Mouse (Mus musculus): Measurements from ENCODE around the gene Max.

The Max gene

GRCm38 (mm10) chr12:76920990-76921389 lies 41.0 kb downstream of the Max start:
- DNase-seq (ENCODE audit: low spot score in 2 of 2) = no peak

DNA sequence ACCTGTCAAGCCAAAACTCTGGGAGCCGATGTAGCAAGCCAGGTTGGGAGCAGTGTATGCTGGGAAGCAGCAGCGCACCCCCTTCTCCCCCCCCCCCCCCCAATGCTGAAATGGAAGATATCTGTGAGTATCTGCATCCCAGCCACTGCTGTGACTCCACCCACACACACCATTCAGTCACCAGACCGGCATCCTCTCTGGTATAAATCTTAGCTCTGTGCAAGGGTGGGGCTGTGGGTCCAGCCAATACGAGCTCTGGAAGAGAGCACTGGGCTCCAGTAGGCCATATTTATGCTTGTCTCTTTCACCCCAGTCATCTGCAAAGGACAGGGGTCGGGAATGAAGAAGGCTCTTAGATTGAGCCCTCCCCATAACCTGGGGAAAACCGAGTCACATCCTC lies 41.6 kb downstream of the Max start:
- no peak for DNase-seq (ENCODE audit: low spot score in 2 of 2)

DNA sequence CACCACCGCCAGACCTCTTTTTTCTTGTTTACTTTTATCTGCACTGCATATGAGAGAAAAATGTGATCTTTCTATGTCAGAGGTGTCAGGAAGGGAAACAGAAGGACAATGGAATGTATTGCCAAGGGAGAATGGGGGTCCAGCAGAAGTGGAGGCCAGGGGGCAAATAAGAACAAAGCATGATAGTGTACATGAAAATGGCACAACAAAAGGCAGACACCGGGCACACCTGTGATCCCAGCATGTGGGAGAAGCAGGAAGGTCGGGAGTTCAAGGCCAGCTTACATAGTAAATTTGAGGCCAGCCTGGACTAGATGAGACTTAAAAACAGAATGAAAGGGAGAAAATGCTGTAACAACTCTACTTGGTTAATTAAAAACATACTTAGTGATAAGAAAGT lies 43.1 kb downstream of the Max start:
- no peak for DNase-seq (ENCODE audit: low spot score in 2 of 2)

- DNase-seq (ENCODE audit: low spot score in 2 of 2) = no peak
These were observed 43.9 kb downstream of the Max start for GRCm38 (mm10) chr12:76918113-76918512.

DNA sequence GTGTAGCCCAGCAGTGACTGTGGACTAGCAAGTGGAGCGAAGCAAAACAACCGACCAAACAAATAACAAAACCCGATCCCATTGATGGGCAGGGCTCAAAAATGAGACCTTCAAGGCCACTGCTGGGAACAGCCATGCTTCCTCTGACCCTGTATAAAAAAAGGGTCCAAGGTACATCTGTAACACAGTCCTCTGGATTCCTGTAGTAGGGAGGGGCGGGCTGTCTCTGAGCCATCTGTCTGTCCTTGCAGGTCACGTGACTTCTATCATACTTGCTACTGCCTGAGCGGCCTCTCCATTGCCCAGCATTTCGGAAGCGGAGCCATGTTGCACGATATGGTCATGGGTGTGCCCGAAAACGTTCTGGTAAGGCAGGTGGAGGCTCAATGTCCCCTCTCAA lies 45.8 kb downstream of the Max start:
- DNase-seq (ENCODE audit: low spot score in 2 of 2) = no peak

- no peak for DNase-seq (ENCODE audit: low spot score in 2 of 2)
These were observed 49.8 kb downstream of the Max start for GRCm38 (mm10) chr12:76912193-76912592.

DNA sequence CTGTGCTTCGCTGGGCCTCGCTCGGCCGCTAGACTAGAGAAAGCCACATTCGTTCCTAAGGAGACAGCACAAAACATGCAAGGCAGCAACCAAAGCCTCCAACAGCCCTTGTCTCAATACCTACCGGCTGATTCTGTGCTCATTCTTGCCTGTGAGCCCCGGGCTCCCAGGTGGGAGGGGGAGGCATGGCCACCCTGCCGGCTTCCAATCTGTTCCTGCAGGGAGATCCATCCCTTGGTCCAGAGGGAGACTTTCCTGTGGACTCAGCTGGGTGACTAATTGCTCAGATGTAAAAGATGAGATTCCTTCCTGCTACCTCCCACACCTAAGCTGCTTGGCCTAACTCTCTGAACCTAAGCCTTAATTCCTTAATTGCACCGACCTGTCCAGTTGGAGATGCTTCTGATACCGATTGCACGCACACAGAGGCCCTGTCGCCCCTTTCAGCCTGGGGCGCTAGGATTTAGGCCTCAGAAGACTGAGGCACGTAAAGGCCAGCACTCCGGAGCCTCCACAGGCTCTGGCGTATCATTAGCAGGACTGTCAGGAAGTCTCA lies 50.8 kb downstream of the Max start:
- no peak for DNase-seq (ENCODE audit: low spot score in 2 of 2)

GRCm38 (mm10) chr12:76910258-76910940 lies 51.6 kb downstream of the Max start:
- DNase-seq (ENCODE audit: low spot score in 2 of 2) = no peak

GRCm38 (mm10) chr12:76909218-76909617 lies 52.8 kb downstream of the Max start:
- DNase-seq (ENCODE audit: low spot score in 2 of 2) = no peak

DNA sequence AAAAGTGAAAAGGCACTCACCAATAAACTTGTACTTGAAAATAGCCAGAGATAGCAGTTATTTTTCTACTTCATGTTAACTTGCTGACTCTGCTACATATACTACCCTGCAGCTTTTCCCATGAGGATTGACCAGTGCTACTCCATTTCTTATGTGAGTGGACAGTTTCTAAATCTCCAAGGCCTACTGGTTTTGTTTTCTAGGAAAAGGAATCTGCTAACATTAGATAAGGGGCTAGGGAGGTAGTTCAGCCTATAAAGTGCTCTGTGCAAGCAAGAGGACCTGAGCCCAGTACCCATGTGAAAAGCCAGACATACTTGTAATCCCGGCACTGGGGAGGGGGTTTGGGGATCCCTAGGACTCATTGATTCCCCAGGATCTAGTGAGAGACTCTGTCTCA lies 55.7 kb downstream of the Max start:
- no peak for DNase-seq (ENCODE audit: low spot score in 2 of 2)

- DNase-seq (ENCODE audit: low spot score in 2 of 2) = no peak
These were observed 60.3 kb downstream of the Max start for GRCm38 (mm10) chr12:76901508-76902294.

DNA sequence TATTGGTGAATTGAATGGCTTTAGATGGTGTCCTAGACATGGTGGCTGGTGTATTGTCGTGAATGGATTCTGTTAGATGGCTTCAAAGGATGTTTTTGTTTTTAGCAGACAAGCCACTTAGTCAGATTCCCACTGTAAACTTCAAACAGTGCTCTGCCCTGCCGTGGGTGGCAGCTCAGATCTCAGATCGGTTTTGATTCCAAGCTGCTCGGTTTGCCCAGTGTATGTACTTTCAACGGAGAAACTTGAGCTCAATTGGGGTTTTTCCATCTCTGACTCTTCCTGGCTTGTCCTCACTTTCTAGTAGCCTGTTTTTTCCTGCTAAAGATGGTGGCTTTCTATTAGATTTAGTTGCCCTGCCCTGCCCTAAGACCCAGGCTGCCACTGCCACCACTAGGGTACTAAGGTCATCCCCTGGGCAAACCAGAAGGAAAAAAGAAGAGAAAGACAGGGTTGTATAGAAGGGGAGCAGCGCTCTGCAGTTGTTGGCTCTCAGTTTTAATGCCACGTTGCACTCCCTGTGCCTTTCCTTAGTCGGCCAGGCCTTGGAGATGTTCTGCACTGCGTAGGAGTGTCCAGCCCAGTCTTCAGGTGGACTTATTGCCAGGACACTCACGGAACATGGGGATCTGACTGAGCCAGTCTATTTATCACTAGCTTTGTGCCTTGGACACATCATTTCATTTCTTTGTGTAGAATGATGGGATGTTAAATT lies 62.6 kb downstream of the Max start:
- no peak for DNase-seq (ENCODE audit: low spot score in 2 of 2)

GRCm38 (mm10) chr12:76898141-76898540 lies 63.9 kb downstream of the Max start:
- no peak for DNase-seq (ENCODE audit: low spot score in 2 of 2)

DNA sequence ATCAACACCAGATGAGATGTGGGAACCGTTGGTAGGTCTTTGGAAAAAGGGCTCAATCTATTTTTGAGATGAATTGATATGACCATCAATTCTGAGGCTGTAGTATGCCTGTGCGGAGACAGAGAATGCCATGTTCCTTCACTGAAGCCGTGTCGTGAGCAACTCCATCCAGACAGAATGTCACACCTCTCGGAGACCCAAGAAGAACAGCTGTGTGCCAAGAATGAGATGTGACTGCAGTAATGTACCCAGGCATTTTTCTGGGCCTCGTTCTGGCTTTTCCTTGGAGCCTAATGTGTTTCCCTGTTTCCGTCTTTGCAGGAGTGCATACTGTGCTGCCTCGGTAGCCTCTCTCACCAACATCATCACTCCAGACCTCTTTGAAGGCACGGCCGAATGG lies 65.0 kb downstream of the Max start:
- no peak for DNase-seq (ENCODE audit: low spot score in 2 of 2)

DNA sequence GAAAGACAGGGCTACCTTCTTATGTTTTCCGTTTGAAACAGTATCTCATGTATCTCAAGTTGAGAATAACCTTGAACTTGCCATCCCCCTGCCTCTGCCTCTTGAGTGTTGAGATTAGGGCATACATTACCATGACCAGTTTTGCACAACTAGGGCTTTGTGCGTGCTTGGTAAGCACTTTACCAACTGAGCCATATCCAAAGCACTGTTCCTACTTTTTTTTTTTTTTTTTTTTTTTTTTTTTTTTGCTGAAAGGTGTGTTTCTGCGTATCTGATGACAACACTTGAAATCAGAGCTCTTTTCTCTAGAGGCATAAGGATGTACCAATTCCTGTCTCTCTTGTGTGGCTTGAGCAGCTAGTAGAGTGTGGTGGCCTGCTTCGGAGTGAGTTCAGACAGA lies 65.4 kb downstream of the Max start:
- no peak for DNase-seq (ENCODE audit: low spot score in 2 of 2)

DNA sequence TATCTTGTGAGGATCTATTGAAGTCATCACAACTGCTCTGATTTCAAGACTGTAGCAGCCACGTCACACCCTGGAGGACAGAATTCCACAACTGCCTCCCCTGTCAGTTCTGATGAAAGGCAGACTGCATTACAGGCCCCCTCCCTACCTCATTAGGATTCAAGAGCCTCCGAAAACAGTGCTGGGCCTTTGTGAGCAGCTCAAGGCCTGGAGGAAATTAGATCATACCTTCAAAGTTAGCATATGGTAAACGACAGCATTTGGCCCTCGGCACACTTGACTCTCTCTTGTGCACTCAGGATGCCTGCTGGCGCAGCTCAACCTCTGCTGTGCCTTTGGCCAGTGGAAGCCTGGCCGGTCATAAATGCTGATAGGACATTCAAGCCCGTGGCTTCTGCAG lies 66.2 kb downstream of the Max start:
- DNase-seq (ENCODE audit: low spot score in 2 of 2) = no peak

DNA sequence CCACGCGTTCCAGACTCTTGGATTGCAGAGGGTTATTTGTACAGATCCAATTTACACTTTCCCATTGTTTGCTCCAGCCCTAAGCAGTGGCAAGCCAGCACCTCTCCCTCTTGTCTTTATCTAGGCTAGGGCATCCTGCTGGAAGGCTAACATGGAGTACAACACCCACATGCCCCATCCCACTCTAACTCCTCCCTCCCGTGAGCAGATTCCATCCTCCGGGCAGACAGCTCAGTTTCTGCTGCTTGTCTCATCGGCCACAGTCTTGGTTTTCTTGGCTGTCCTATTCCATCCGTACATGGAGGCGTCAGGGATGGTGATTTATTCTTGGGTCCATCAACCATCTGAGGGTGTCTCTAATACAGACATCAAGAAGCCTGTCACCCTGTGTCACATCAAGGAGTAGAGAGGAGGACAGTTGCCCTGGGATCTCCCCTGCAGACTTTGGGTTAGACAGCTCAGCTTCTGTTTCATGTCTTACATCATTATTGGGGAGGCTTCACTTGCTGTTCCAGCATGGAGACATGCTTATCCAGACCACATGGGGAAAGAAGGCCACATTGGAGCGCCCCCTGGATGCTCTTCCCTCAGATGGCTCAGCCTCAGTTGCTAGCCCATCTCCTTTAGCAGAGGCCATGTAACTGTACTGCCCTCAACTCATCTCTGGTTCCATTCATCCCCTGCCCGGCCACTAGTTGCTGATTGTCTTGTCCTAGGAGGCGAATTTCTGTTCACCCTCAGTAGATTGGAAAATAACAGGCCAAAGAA lies 67.0 kb downstream of the Max start:
- DNase-seq (ENCODE audit: low spot score in 2 of 2) = no peak

GRCm38 (mm10) chr12:76892910-76893695 lies 68.9 kb downstream of the Max start:
- DNase-seq (ENCODE audit: low spot score in 2 of 2) = no peak

DNA sequence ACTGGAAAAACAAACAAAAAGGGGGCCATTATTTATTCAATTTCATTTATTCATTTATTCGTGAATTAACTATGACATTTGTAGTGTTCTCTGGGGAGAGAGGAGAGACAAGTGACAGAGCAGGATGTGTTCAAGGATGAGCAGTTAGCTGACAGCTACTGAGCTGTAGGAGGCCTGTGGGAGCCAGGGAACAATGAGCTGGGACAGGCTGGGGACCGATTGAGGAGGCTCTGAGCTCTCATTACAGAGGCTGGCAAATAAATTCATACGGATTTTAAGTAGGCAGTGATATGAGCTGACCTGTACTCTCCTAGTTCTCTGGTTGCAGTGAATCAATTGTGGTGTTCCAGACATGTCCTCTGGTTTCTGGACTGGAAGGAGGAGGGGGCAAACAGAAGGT lies 70.8 kb downstream of the Max start:
- DNase-seq (ENCODE audit: low spot score in 2 of 2) = no peak

- no peak for DNase-seq (ENCODE audit: low spot score in 2 of 2)
These were observed 72.4 kb downstream of the Max start for GRCm38 (mm10) chr12:76889404-76890184.
